Mouse (Mus musculus) layer of hippocampus, adult 11-12 months (tissue): Measurements from ENCODE around the gene Olfr463.

Experiments used
- DNase-seq: peaks from one replicate; pipeline ENCODE4 v3.0.0; 2022; ENCODE audit warnings: low spot score

Gene Olfr463

DNA sequence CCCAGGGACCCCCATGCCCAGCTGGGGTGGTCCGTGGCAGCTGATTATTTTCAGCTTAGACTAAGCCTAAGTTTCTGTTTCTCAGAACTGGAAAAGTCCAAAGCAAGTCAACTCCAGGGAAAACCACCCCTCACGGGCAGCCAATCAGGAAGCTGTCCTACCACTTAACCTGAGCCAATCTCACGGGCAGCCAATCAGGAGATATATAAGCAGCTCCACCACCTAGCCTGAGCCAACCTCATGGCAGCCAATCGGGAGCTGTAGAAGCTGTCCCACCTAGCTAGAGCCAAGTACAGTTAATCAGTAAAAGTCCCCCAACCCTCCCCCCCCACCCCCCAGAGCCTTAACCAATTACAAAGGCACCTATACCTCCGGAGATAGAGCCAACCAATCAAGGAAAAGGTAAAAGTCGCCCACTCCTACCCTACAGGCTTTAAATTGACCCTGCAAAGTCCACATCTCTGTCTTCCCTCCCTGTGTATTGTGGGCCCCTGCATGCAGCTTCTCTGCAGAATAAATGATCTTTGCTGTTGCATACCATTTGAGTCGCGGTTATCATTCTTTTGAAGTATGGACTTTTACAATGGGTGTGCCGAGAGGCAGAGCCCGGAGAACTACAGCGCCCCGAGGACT is 50.1 kb downstream of the Olfr463 start:
- no peak for DNase-seq
